Mouse (Mus musculus) intestine, embryonic 14.5 days (tissue): Measurements from ENCODE around the gene 2210016F16Rik. TPM values are rescaled to one million over a fixed set of nuclear protein-coding genes. Genes with fewer than 3 reads are reported as not detected.

Experiments
- ATAC-seq: fragments of 200-750 bp; cut with Nextera tagmentation; replicated peaks from 2 replicates; pipeline ENCODE4 v1.8.0; 2017; ENCODE audit warnings: low read depth, moderate number of reproducible peaks, moderate TSS enrichment, moderate library complexity; ENCODE audit not compliant: low FRiP score, low TSS enrichment
- DNase-seq: peaks from one replicate; pipeline ENCODE4 v3.0.0-alpha.2; 2018; ENCODE audit warnings: low spot score
- H3K27ac ChIP-seq: fragments of 300-500 bp; sonication (generic); 2 replicates; pipeline ENCODE4 v1.5.1; 2014; ENCODE audit warnings: low read depth, mild to moderate bottlenecking, control low read depth
- H3K27me3 ChIP-seq: fragments of 300-500 bp; sonication (generic); replicated peaks from 2 replicates; pipeline ENCODE4 v1.6.1; 2014; ENCODE audit warnings: low read length, control low read depth; ENCODE audit not compliant: control insufficient read depth, insufficient read depth
- H3K36me3 ChIP-seq: fragments of 300-500 bp; sonication (generic); 2 replicates; pipeline ENCODE4 v1.6.1; 2014; ENCODE audit warnings: low read length, control low read depth; ENCODE audit not compliant: control insufficient read depth, insufficient read depth
- H3K4me1 ChIP-seq: fragments of 300-500 bp; sonication (generic); replicated peaks from 2 replicates; pipeline ENCODE4 v1.6.1; 2014; ENCODE audit warnings: low read length, control low read depth, mixed read lengths; ENCODE audit not compliant: control insufficient read depth, insufficient read depth
- H3K4me2 ChIP-seq: fragments of 300-500 bp; sonication (generic); 2 replicates; pipeline ENCODE4 v1.6.1; 2014; ENCODE audit warnings: low read length
- H3K4me3 ChIP-seq: fragments of 300-500 bp; sonication (generic); 2 replicates; pipeline ENCODE4 v1.5.1; 2014; ENCODE audit warnings: low read depth, low read length, control low read depth, mixed read lengths
- H3K9ac ChIP-seq: fragments of 300-500 bp; sonication (generic); 2 replicates; pipeline ENCODE4 v1.6.1; 2014; ENCODE audit warnings: mild to moderate bottlenecking, low read length
- H3K9me3 ChIP-seq: fragments of 300-500 bp; sonication (generic); 2 replicates; pipeline ENCODE4 v1.6.1; 2016; ENCODE audit warnings: low read length, control low read depth; ENCODE audit not compliant: control insufficient read depth
- WGBS: fragments of 180-500 bp; shearing (Covaris S2); extraction: QIAGEN DNeasy Blood & Tissue Kit; methylation state at CpG from one replicate; pipeline ENCODE4 v1.1.7; 2014; 5-methylcytosine and 5-hydroxymethylcytosine counted together
- polyA plus RNA-seq: library from polyadenylated mRNA; unstranded; fragments of >200 nt; fragmentation: Nextera tagmentation; extraction: Ambion mirVana; gene quantifications from 2 replicates; pipeline ENCODE4 v1.2.1, GENCODE M21; 2014

2210016F16Rik gene
- polyA plus RNA-seq, result 34.0 and 35.6 TPM in 2 replicates

DNA sequence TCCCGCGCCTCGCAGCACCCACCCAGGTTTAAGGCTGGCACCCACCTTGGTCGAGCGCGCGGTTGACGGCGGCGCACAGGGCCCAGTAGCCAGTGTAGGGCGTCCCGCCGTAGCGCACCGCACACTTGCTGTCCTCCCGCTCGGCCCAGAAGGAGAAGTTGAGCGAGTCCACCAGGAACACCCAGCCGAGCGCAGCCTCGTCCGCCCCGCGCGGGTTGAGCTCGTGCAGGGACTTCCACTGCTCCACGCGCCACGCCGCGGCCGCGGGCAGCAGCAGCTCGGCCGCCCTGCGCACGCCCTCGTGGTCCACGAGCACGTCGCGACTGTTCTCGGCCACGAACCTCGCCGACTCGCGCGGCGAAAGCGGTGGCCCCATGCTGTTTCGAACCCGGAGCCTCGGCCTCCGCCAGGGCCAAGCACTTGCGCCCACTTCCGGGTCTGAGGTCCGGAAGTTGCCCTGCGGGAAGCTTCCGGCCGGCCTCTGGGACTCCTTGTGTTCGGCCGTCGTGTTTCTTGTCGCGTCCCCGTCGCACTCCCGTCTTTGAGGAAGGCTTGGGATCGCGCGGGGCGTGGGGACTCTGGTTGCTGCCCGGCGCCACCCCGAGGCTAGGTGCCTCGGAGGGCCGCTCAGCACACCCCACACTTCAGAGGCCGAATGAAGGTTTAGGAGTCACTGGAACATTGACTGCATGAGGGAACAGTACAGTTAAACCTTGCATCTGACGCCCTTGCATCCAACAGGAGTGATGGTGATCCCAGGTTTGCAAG lies at the start of gene 2210016F16Rik:
2210016F16Rik (minus strand) TSS at position 447 of the 768 bp plus-strand sequence.
- no peaks in the 10 kb centered on the region for H3K27me3 ChIP-seq
- H3K4me1 ChIP-seq, result no peaks in the 10 kb centered on the region
- H3K9ac ChIP-seq, result peak within 1 kb of the TSS; percentile 70
- H3K4me3 ChIP-seq, result peak within 1 kb of the TSS; percentile 70
- H3K9me3 ChIP-seq, result peaks cover 13% of the 10 kb centered on the region
- ATAC-seq, result peak; percentile 54
- H3K4me2 ChIP-seq, result peak within 1 kb of the TSS; percentile 60
- peak; percentile 84 for DNase-seq
- WGBS, result 3% methylated on average over 80 of the region's 80 CpGs
- peaks cover 26% of the 10 kb centered on the region for H3K36me3 ChIP-seq
- peak within 1 kb of the TSS; percentile 36; the same call in 1 of the 2 replicates for H3K27ac ChIP-seq

GRCm38 (mm10) chr13:58423061-58423660 lies 38.1 kb upstream of the 2210016F16Rik start:
- no peak overlapping the region for H3K4me2 ChIP-seq
- WGBS, result 59% methylated on average over 10 of the region's 10 CpGs

GRCm38 (mm10) chr13:58422242-58422641 lies 37.2 kb upstream of the 2210016F16Rik start:
- no peaks in the 10 kb centered on the region for H3K36me3 ChIP-seq
- WGBS, result 71% methylated on average over 4 of the region's 4 CpGs

More at GRCm38 (mm10) chr13:58423061-58423660, 38.1 kb upstream of the 2210016F16Rik start:
- no peaks in the 10 kb centered on the region for H3K36me3 ChIP-seq
- no peak overlapping the region for H3K9ac ChIP-seq
- H3K27me3 ChIP-seq, result no peaks in the 10 kb centered on the region
- no peak overlapping the region for H3K27ac ChIP-seq
- ATAC-seq (no peak), DNase-seq (no peak)
- H3K4me3 ChIP-seq, result no peak overlapping the region
- no peaks in the 10 kb centered on the region for H3K9me3 ChIP-seq
- 0 out of 2 replicates have a peak, but pooled peaks cover 3% of the 10 kb centered on the region for H3K4me1 ChIP-seq

GRCm38 (mm10) chr13:58421026-58421425 lies 36.0 kb upstream of the 2210016F16Rik start:
- Histone ChIP-seq H3K4me2 (no peak overlapping the region), H3K27ac (no peak overlapping the region), H3K4me1 (0 out of 2 replicates have a peak, but pooled peaks cover 3% of the 10 kb centered on the region), H3K9me3 (no peaks in the 10 kb centered on the region), H3K9ac (no peak overlapping the region), H3K4me3 (no peak overlapping the region), H3K27me3 (no peaks in the 10 kb centered on the region), H3K36me3 (no peaks in the 10 kb centered on the region)
- DNase-seq (no peak), ATAC-seq (no peak)
- 82% methylated on average over 4 of the region's 4 CpGs for WGBS

More at GRCm38 (mm10) chr13:58422242-58422641, 37.2 kb upstream of the 2210016F16Rik start:
- Histone ChIP-seq H3K4me2 (no peak overlapping the region), H3K4me3 (no peak overlapping the region), H3K9me3 (no peaks in the 10 kb centered on the region), H3K4me1 (0 out of 2 replicates have a peak, but pooled peaks cover 3% of the 10 kb centered on the region), H3K27ac (no peak overlapping the region), H3K9ac (no peak overlapping the region), H3K27me3 (no peaks in the 10 kb centered on the region)
- ATAC-seq (no peak), DNase-seq (no peak)

DNA sequence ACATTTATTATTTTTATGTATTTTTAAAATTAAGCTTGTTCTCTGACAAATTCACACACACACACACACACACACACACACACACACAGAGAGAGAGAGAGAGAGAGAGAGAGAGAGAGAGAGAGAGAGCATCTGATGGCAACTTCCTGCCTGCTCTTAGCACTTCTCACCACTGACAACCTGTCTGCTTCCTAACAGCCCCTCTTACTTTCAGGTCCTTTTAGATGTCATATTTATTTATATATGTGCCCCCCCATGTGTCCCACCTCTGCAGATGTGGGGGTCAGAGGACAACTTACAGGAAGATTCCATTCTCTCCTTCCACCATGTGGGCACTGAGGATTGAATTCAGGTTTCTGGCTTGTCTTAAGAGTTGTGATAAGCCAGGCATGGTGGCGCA lies 34.2 kb upstream of the 2210016F16Rik start:
- H3K36me3 ChIP-seq, result no peaks in the 10 kb centered on the region
- H3K4me3 ChIP-seq, result no peak overlapping the region
- H3K4me2 ChIP-seq, result no peak overlapping the region
- ATAC-seq, result no peak
- H3K9me3 ChIP-seq, result no peaks in the 10 kb centered on the region
- WGBS, result 93% methylated on average over 1 of the region's 1 CpGs
- no peak for DNase-seq
- H3K27ac ChIP-seq, result no peak overlapping the region
- H3K9ac ChIP-seq, result no peak overlapping the region
- H3K27me3 ChIP-seq, result no peaks in the 10 kb centered on the region
- 0 out of 2 replicates have a peak, but pooled peaks cover 7% of the 10 kb centered on the region for H3K4me1 ChIP-seq

GRCm38 (mm10) chr13:58418656-58419055 lies 33.6 kb upstream of the 2210016F16Rik start:
- WGBS, result 92% methylated on average over 4 of the region's 4 CpGs
- Histone ChIP-seq H3K9me3 (no peaks in the 10 kb centered on the region), H3K4me2 (no peak overlapping the region), H3K36me3 (no peaks in the 10 kb centered on the region), H3K27me3 (no peaks in the 10 kb centered on the region), H3K27ac (no peak overlapping the region), H3K4me1 (0 out of 2 replicates have a peak, but pooled peaks cover 7% of the 10 kb centered on the region), H3K4me3 (no peak overlapping the region), H3K9ac (no peak overlapping the region)
- no peak for ATAC-seq
- DNase-seq, result no peak

- H3K4me3 ChIP-seq, result no peak overlapping the region
- no peaks in the 10 kb centered on the region for H3K36me3 ChIP-seq
- WGBS, result 65% methylated on average over 5 of the region's 5 CpGs
- ATAC-seq, result no peak
- H3K27ac ChIP-seq, result no peak overlapping the region
- no peak overlapping the region for H3K9ac ChIP-seq
- peaks cover 5% of the 10 kb centered on the region; the same call in 1 of the 2 replicates for H3K9me3 ChIP-seq
- H3K27me3 ChIP-seq, result no peaks in the 10 kb centered on the region
- DNase-seq, result no peak
- H3K4me1 ChIP-seq, result 0 out of 2 replicates have a peak, but pooled peaks cover 4% of the 10 kb centered on the region
- no peak overlapping the region for H3K4me2 ChIP-seq
Measured at GRCm38 (mm10) chr13:58415838-58416237, 30.8 kb upstream of the 2210016F16Rik start.

- no peak for DNase-seq
- peaks cover 5% of the 10 kb centered on the region; the same call in 1 of the 2 replicates for H3K9me3 ChIP-seq
- no peak overlapping the region for H3K4me3 ChIP-seq
- H3K4me1 ChIP-seq, result 0 out of 2 replicates have a peak, but pooled peaks cover 4% of the 10 kb centered on the region
- H3K9ac ChIP-seq, result no peak overlapping the region
- WGBS, result 58% methylated on average over 6 of the region's 6 CpGs
- peaks cover 4% of the 10 kb centered on the region; the same call in 1 of the 2 replicates for H3K36me3 ChIP-seq
- ATAC-seq, result no peak
- no peak overlapping the region for H3K27ac ChIP-seq
- no peak overlapping the region for H3K4me2 ChIP-seq
- no peaks in the 10 kb centered on the region for H3K27me3 ChIP-seq
Measured at GRCm38 (mm10) chr13:58415374-58415773, 30.3 kb upstream of the 2210016F16Rik start.
